Mouse (Mus musculus) bone marrow, adult 2 months (tissue): ENCODE data around the gene Lasp1.

ENCODE experiments used
- CTCF ChIP-seq: fragments of 200-500 bp; IDR thresholded peaks from 2 replicates; pipeline ENCODE4 v1.5.1; 2011; ENCODE audit warnings: low read length, control low read depth; ENCODE audit not compliant: control insufficient read depth, insufficient read depth
- POLR2A ChIP-seq: fragments of 200-500 bp; IDR thresholded peaks from 2 replicates; pipeline ENCODE4 v1.6.1; 2011; ENCODE audit warnings: low read depth, mild to moderate bottlenecking, control low read depth, low read length, borderline replicate concordance; ENCODE audit not compliant: control insufficient read depth

- TF ChIP-seq CTCF (no peak), POLR2A (no peak)
Measured at GRCm38 (mm10) chr11:97867591-97867990, 68.8 kb downstream of the Lasp1 start.
